In the genomic region with DNA sequence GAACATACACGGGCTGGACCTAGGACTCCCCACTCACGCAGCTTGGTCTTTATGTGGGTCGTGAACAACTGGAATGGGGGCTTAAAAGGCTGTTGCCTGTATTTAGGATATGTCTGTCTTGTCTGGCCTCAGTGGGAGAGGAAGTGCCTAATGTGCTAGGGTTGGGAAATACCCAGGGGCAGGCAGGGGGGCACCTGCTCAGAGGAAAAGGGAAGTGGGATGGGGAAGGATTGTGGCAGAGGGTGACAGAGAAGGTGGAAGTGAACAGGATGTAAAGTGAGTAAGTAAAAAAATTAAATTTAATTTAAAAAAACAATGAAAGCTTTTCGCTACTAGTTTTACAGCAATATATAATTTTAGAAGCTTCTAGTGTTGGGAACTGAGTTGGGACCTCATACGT, we compare ENCODE assay signal across 25 mouse cellular contexts. TPM values are rescaled to one million over a fixed set of nuclear protein-coding genes. Genes with fewer than 3 reads are reported as not detected.
A peak's percentile ranks its signal among the peaks of the same experiment; 100 is the strongest.
DNase-seq lines count a peak whose midpoint lies in the region; ATAC-seq lines count a peak whose summit lies in the region.
"Had no signal": no experiment of that assay in that cellular context is flagged by ENCODE, and none has a peak within 500 bp of the region (broad histone marks: within the 10 kb centered on the region; RNA-seq: fewer than 3 reads in every experiment).

No protein-coding gene starts in this region.

- H3K4me2 ChIP-seq in midbrain, embryonic 15.5 days, result no peak overlapping the region
- H3K4me2 ChIP-seq: heart, embryonic 15.5 days; hindbrain, embryonic 15.5 days; limb, embryonic 13.5 days; liver, embryonic 13.5 days; stomach, embryonic 15.5 days had no signal

- no peak overlapping the region for H3K9ac ChIP-seq in midbrain, embryonic 15.5 days
- H3K9ac ChIP-seq: forebrain, postnatal 0 days; heart, embryonic 15.5 days; hindbrain, embryonic 15.5 days; limb, embryonic 13.5 days; liver, embryonic 13.5 days; stomach, embryonic 15.5 days had no signal

- DNase-seq in heart, adult 11 months, result peak; percentile 88
- no peak for DNase-seq in heart, postnatal 36 days
- peak; percentile 58 for DNase-seq in A20 (ENCODE audit: low read depth, low spot score)
- no peak for DNase-seq in retina, postnatal 1 day
- DNase-seq: adrenal gland, postnatal 25 days; cerebellum, adult 11 months; cerebellum, postnatal 10 days; forebrain, postnatal 0 days; gastrocnemius, postnatal 36 days; heart, postnatal 4 days; kidney, adult 8-10 months; kidney, postnatal 36 days; layer of hippocampus, postnatal 36 days; liver, embryonic 13.5 days; right cerebral cortex, postnatal 14 days; spleen, adult 18-20 months; thymus, postnatal 25 days had no signal

- no peaks in the 10 kb centered on the region for H3K36me3 ChIP-seq in midbrain, embryonic 15.5 days (replicated peaks)
- H3K36me3 ChIP-seq: heart, embryonic 15.5 days; hindbrain, embryonic 15.5 days; limb, embryonic 13.5 days; liver, embryonic 13.5 days; midbrain, embryonic 10.5 days; stomach, embryonic 15.5 days had no signal

- peak; percentile 56 to 84; a peak in 3 of 4 replicates for ATAC-seq in hematopoietic stem cell, adult 5-6 weeks (replicated peaks in 1 of 2; ENCODE audit: insufficient read depth in 1 of 2, low FRiP score in 2 of 2, low TSS enrichment in 1 of 2, low read depth in 1 of 2, poor library complexity in 2 of 2, severe bottlenecking in 2 of 2)
- ATAC-seq in monocyte, adult 5-6 weeks (replicated peaks; ENCODE audit: insufficient number of reproducible peaks, low FRiP score, low TSS enrichment, poor library complexity, severe bottlenecking), result peak; percentile 89
- no peak for ATAC-seq in midbrain, embryonic 15.5 days (replicated peaks)
- ATAC-seq: forebrain, postnatal 0 days had no signal

- intact Hi-C loops in heart, postnatal 36 days (cut with DNase I), result no loop called here

- H3K4me1 ChIP-seq in midbrain, embryonic 15.5 days, result no peaks in the 10 kb centered on the region
- H3K4me1 ChIP-seq: heart, embryonic 15.5 days; hindbrain, embryonic 15.5 days; limb, embryonic 13.5 days; midbrain, embryonic 10.5 days; stomach, embryonic 15.5 days had no signal

- H3K27ac ChIP-seq in midbrain, embryonic 15.5 days, result no peak overlapping the region
- H3K27ac ChIP-seq: heart, embryonic 15.5 days; hindbrain, embryonic 15.5 days; limb, embryonic 13.5 days; liver, embryonic 13.5 days; midbrain, embryonic 10.5 days; stomach, embryonic 15.5 days had no signal

- no peaks in the 10 kb centered on the region for H3K9me3 ChIP-seq in midbrain, embryonic 15.5 days
- H3K9me3 ChIP-seq: heart, embryonic 15.5 days; hindbrain, embryonic 15.5 days; limb, embryonic 13.5 days; liver, embryonic 13.5 days; midbrain, embryonic 10.5 days; stomach, embryonic 15.5 days had no signal

- H3K4me3 ChIP-seq in midbrain, embryonic 15.5 days, result no peak overlapping the region
- H3K4me3 ChIP-seq: heart, embryonic 15.5 days; hindbrain, embryonic 15.5 days; limb, embryonic 13.5 days; liver, embryonic 13.5 days; midbrain, embryonic 10.5 days; stomach, embryonic 15.5 days had no signal

- H3K27me3 ChIP-seq in midbrain, embryonic 15.5 days (replicated peaks), result no peaks in the 10 kb centered on the region
- H3K27me3 ChIP-seq: hindbrain, embryonic 15.5 days; limb, embryonic 13.5 days; liver, embryonic 13.5 days; stomach, embryonic 15.5 days had no signal

- WGBS in midbrain, embryonic 15.5 days, result 82% methylated on average over 5 of the region's 5 CpGs

RNA-seq across cellular contexts. Expression of gene Cry1, which starts 9.7 kb away (rescaled TPM):
- total RNA-seq in heart, postnatal 36 days (2021), result 10 to 100 TPM in 1 of 2 experiments, 1 to 10 TPM in 1; 9.0 to 11.3 TPM
- total RNA-seq in hematopoietic stem cell, adult 5-6 weeks (2017), result 12.4 and 15.2 TPM in 2 replicates
- total RNA-seq in monocyte, adult 5-6 weeks (2017), result 11.2 to 24.9 TPM (median 11.9 TPM) in 3 replicates
- 38.8 and 41.2 TPM in 2 replicates for polyA plus RNA-seq in midbrain, embryonic 15.5 days (2015; fragmentation: Nextera tagmentation; extraction: Ambion mirVana)

Comparison
In these comparisons a context has a peak if more than half of its experiments do, and no peak if none do; other contexts are left out.
1. DNase-seq: peak in heart, adult 11 months (single experiment) and A20 (single experiment); none in heart, postnatal 36 days (0 of 2) and retina, postnatal 1 day (single experiment).